Mouse (Mus musculus) brain, adult 2 months (tissue): ENCODE measurements around the gene Cadps2.

ENCODE experiments used
- DNase-seq: peaks from one replicate; pipeline ENCODE4 v3.0.0; 2011; ENCODE audit warnings: low read depth, low spot score

Cadps2 gene

GRCm38 (mm10) chr6:23762204-23762603, 77.0 kb downstream of the Cadps2 start:
- peak; percentile 66 for DNase-seq

DNA sequence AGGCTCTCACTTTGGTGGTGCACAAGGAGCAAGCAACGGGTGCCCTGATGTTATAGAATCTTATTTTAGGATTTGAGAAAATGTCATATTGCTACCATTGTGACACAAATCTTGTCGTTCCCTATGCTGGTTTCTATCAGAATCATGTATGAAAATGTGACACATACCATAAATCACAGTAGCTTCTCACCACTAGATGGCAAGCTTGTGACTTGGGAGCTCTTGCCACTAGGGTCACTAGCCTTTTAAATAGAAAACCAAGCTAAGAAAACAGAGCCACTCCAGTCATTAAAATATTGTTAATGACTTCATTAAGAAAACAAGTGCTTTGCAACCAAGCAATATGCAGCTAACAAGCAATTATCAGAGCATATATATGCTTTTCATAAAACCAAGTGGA, 81.0 kb downstream of the Cadps2 start:
- peak; percentile 31 for DNase-seq

- DNase-seq = no peak
These were observed 90.4 kb downstream of the Cadps2 start for GRCm38 (mm10) chr6:23748823-23749222.

DNA sequence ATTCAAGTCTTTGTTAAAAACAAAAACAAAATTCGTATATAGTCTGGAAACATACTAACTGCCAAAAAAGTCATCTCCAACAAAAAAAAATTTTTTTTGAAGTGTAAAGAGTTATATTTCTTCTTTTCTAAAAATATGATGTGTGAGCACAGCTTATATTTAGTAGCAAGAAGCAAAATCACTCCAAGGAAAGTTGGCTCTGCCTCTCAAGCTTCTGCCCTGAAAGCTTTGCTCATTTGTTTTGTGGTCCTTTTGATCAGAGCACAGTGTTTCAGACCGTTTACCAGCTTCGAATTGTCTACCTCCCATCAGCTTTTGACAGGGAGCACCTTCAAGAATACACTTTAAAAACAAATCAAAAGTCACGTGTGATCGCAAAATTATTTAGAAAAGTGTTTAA, 99.2 kb downstream of the Cadps2 start:
- peak; percentile 68 for DNase-seq

DNA sequence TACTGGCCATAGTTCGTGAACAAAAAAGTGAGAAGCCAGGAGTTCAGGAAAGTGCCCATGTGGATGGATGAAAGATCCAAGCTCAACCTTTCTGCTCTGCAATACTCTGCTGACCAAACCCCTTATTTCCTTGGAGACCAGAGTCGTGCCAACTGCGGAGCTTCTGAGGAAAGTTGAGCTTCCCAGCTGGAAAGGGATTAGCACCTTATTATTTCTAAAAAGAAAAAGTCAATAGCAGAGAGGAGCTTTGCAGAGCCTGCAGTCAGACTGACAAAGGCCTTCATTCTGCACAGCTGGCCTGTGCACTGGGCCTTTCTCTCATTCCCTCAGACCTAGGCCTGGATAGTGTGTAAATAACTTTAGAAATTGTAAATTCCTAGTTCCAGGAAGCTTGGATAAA, 106.5 kb downstream of the Cadps2 start:
- no peak for DNase-seq

DNA sequence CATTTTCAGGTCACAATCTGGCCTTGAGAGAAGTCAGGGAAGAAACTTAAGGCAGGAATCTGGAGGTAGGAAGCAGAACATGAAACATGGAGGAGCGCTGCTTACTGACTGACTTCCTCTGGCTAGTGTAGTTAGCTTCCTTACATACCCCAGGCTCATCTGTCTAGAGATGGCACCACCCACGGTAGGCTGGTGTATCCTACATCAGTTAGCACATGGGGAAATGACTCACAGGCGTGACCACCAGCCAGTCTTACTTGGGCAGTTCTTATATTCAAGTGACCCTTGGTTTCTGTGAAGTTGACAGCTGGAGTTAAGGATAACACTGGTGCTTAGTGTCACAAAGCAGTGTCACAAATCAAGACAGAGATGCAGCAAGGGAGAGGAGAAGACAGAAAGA, 110.6 kb downstream of the Cadps2 start:
- DNase-seq = peak; percentile 66

DNA sequence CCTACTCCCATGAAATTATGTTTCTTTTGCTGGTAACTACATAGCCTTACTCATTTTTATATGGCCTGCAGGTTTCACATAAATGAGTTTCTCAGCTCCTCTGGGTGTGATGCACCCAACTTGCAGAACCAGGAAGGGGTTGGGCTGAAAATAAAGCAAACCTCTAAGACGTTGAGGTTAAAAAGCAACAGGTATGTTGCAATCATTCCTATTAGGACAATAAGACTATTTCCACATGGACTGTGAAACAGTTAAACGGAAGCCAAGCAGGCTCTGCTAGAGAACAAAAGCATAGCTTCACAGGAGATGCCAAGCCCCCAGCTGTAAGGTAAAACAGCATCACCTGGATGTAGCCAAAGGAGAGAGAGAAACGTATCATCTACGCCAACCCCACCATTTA, 115.5 kb downstream of the Cadps2 start:
- DNase-seq = no peak

DNA sequence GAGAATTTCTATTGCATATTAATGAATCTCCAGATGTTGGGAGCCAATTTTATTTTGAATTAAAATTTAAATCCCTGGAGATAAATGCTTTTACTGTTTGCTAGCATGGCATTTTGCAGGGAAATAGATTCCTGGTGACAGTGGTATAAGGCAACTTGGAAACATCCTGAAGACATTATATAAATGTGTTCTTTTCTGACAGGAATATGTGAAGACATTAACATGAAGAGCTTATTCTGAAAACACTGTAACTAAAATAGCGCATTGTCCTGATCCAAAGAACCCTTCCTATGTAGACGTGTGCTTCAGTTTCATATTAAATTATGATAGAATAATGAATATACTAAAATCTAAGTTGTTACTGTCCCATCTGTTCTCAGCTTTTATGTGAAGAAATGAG, 118.8 kb downstream of the Cadps2 start:
- no peak for DNase-seq

GRCm38 (mm10) chr6:23707506-23707905, 131.7 kb downstream of the Cadps2 start:
- peak; percentile 89 for DNase-seq

DNA sequence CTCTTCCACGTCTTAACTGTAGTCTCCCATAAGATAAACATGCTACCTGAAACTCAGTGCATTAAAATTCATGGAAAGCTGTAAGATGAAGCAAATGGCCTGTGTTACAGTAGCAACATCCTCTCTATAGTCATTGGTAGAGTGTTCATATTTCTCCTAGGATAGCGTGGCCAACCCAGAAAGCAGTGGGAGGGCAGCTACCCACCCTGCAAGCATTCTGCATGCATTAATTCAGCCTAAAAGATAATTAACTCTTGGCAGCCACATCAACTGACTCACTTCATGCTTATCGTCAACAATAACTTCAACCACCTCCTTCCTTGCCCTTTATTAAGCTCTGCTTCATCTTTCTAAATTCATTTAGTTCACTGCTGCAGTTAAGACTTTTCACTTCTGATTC, 138.3 kb downstream of the Cadps2 start:
- DNase-seq = peak; percentile 40

- DNase-seq = peak; percentile 59
These were observed 161.0 kb downstream of the Cadps2 start for GRCm38 (mm10) chr6:23678172-23678571.

DNA sequence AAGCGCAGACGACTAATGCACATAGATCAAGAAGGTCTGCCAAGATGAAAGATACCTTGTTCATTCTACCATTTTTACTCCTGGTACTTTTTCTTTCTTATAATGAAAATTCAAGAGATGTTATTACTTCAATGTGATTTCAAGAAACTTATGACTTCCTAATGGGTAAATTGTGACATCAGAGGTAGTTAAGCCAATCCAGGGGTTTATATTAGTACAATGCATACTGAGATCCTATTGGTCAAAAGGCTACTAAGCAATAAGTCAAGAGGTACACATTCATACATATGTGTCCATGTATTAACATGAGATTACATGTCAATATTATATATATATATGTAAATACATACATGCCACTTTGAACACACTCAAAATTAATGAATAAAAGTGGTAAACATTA, 184.2 kb downstream of the Cadps2 start, which contains the start of gene Rnf148:
TSS of gene Rnf148 (minus strand) at position 101 of the 400 bp plus-strand sequence.
- DNase-seq = no peak

GRCm38 (mm10) chr6:23650205-23650604, 189.0 kb downstream of the Cadps2 start, which contains the start of gene Rnf133:
Gene Rnf133, minus strand, starts transcription at chr6:23650305.
- DNase-seq = no peak

DNA sequence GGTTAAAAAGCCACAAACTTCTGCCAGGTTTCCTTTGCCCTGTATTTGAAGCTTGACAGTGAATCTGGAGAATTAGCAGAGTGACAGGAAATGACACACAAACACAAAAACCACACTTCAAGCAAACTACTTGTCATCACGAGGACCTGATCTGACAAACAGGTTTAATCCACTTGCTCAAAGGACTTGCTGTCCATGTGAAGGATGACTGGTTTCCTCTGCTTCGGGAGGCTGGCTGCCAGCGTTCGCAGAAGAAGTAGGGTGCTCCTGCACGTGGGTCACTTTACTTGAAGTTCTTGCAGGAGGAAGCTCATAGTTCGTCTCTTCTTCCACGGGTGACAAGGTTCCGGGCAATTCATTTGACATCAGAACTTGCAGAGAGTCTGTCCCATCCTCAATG, 190.5 kb downstream of the Cadps2 start:
- DNase-seq = no peak

DNA sequence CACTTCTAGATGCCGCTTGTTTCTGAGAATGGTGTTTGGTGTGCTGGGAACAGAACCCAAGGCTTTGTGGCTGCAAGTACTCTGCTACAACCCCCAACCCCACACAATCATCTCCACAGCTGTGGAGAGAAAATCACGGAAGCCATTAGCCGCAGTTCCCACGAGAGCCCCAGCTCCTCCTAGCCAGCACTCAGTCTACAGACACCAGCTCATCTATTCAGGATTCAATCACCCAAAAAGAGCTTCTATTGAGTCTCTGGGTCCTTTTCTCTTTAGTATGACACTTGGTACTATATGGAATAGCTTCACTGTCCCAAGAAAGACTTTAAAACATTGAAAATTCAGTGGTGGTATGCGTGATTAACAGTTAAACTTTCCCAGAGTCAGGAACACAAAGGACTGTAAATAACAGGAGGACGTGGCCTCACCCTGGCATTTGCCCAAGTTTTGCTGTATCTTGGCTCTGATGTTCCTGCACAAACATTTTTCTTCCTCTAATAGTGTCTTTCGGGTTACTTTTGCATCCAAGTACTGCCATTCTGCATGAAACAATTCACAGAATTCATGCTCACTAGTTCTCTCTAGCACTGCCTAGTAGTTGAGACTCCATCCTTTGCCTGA, 191.5 kb downstream of the Cadps2 start:
- peak; percentile 57 for DNase-seq

- peak; percentile 80 for DNase-seq
These were observed 202.1 kb downstream of the Cadps2 start for GRCm38 (mm10) chr6:23637081-23637480.

DNA sequence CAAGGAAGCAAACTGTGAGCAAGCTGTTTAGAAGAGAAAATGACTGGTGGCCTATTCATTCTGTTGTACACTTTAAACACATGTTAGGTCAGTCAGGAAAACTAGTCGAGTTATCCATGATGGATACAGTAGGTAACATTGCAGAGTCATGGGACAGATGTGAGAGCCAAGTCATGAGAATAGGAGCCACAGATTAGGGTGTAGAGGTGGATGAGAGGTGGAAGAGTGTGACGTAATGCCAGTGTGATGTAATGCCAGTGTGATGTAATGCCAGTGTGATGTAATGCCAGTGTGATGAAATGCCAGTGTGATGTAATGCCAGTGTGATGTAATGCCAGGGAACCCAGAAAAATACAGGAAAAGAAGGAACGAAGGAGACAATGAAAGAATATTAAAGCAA, 204.0 kb downstream of the Cadps2 start:
- no peak for DNase-seq

GRCm38 (mm10) chr6:23634016-23634415, 205.2 kb downstream of the Cadps2 start:
- DNase-seq = peak; percentile 33

- no peak for DNase-seq
These were observed 208.8 kb downstream of the Cadps2 start for GRCm38 (mm10) chr6:23630465-23630864.

DNA sequence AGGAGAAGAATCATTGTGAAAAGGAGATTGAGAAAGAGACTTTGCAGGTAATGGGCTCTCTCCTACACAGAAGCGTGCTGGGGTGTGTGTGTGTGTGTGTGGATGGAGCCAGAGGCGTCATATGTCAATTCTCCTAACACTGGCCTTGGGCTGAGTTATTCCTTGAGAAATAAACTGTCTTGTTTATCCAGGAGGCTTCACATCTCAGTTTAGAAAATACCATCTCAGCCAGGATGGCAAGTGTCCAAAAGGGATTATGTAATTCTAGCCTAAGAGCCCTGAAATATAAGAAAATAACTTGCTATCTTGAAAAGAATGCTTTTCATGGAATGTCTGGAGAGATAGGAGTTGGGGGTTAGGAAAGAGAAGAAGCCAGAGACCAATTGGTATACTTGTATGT, 264.1 kb downstream of the Cadps2 start:
- peak; percentile 84 for DNase-seq

DNA sequence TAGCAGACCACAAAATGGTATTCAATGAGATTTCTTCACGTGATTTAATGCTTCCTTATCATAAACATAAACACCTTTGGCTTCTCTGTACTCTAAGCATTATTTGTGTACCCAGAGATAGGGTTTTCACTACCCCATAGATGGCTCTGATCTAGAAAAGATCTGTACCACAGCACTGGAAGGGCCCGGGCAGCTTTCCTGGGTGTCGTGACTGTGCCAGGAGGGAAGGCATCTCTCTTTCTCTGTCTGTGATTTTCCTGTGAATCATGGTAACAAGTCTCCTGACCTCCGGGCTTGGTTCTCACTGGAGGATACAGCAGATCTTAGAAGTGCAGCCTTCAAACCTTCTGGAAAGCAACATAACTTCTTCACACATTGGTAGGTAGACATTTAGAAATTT, 265.5 kb downstream of the Cadps2 start:
- DNase-seq = peak; percentile 59

GRCm38 (mm10) chr6:23572401-23572800, 266.8 kb downstream of the Cadps2 start:
- DNase-seq = peak; percentile 34

DNA sequence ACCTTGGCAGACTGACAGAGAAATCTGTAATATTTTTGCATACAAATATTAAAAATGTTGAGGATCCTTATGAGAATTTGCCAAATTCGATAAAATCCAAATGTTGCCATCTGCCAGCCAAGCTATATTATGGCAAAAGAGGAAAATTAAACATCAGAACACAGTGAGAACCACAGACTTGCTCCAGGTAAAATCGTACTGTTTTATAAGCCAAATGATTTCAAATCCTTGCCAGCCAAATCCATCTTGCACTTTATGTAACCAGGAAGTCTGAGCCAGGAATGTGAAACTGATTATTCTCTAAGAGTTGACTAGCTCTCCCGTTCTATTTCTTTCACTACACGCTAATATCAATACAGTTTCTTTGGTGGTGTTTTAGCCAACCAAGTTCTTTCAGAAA, 269.5 kb downstream of the Cadps2 start:
- peak; percentile 93 for DNase-seq

GRCm38 (mm10) chr6:23568688-23569087, 270.5 kb downstream of the Cadps2 start:
- DNase-seq = peak; percentile 68
